Mouse (Mus musculus) heart, adult 2 months (tissue): ENCODE results near the gene Slc35e3.

Source experiments
- CTCF ChIP-seq: fragments of 200-600 bp; IDR thresholded peaks from 2 replicates; pipeline ENCODE4 v1.8.1; 2022; ENCODE audit warnings: antibody characterized with exemption, mild to moderate bottlenecking, moderate library complexity
- EP300 ChIP-seq: fragments of 200-500 bp; IDR thresholded peaks from 2 replicates; pipeline ENCODE4 v1.6.1; 2011; ENCODE audit warnings: low read depth, low read length, control low read depth; ENCODE audit not compliant: insufficient read depth
- POLR2A ChIP-seq: fragments of 200-500 bp; IDR thresholded peaks from 2 replicates; pipeline ENCODE4 v1.6.1; 2011; ENCODE audit warnings: mild to moderate bottlenecking, low read depth, low read length, control low read depth; ENCODE audit not compliant: insufficient read depth

DNA sequence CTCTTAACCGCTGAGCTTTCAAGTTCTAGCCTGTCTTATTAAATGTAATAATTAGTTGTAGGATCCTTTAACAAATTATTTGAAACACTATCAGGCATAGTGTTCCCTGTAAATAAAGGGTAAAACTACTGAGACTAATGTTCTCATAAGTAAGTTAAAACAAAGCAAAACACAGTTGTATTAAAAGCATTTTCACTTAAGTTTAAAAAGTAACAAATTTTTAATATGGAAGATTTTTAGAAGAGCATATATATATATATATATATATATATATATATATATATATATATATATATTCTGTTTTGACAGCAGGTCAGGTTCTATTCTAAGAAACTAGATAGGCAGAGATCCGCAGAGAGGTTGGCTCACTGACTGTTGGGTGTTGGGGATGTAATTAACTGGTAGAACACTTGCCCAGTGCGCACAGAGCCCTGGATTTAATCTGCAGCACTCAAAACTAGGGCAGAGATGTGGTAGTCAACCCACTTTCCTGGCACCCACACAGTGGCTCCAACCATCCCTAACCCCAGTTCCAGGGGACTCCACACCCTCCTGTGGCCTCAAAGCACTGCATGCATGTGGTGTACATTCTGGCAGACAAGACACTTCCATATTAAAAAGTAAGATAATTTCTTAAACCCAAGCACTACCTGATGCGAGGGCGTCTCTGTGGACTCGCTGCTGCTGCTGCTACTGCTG is 51.8 kb downstream of the Slc35e3 start:
- no peak for TF ChIP-seq CTCF
- TF ChIP-seq EP300, result no peak
- no peak for TF ChIP-seq POLR2A
